Comparison of ENCODE assay signal across 23 mouse cellular contexts in genomic region chr1:191323381-191323780, GRCm38 (mm10).
"Had no signal": no experiment of that assay in that cellular context is flagged by ENCODE, and none has a peak within 500 bp of the region (broad histone marks: within the 10 kb centered on the region; RNA-seq: fewer than 3 reads in every experiment).

No protein-coding gene starts in this region.

- ATAC-seq: hindbrain, embryonic 16.5 days; inflammation-experienced regulatory T-cells, adult 6 months; intestine, embryonic 15.5 days; intestine, postnatal 0 days had no signal

- H3K27me3 ChIP-seq: heart, embryonic 13.5 days; heart, embryonic 15.5 days; hindbrain, embryonic 12.5 days; intestine, embryonic 15.5 days; limb, embryonic 12.5 days had no signal

- H3K36me3 ChIP-seq: heart, embryonic 15.5 days; intestine, embryonic 15.5 days had no signal

- H3K27ac ChIP-seq: heart, adult 2 months; heart, embryonic 13.5 days; heart, embryonic 15.5 days; hindbrain, embryonic 12.5 days; hindbrain, embryonic 14.5 days; intestine, embryonic 15.5 days; layer of hippocampus, adult 2 months; left cerebral cortex, adult 2 months; limb, embryonic 10.5 days; limb, embryonic 12.5 days had no signal

- DNase-seq: gastrocnemius, postnatal 14 days; gastrocnemius, postnatal 36 days; heart, adult 11 months; heart, adult 2 months; heart, postnatal 14 days; heart, postnatal 36 days; kidney, adult 18-20 months; kidney, adult 8-10 months; kidney, postnatal 10 days; kidney, postnatal 4 days; liver had no signal

- H3K4me3 ChIP-seq: heart, adult 2 months; heart, embryonic 13.5 days; heart, embryonic 15.5 days; hindbrain, embryonic 12.5 days; intestine, embryonic 15.5 days; layer of hippocampus, adult 2 months; left cerebral cortex, adult 2 months; limb, embryonic 10.5 days; limb, embryonic 12.5 days had no signal

- H3K9me3 ChIP-seq: heart, embryonic 13.5 days; heart, embryonic 15.5 days; hindbrain, embryonic 12.5 days; intestine, embryonic 15.5 days; limb, embryonic 10.5 days; limb, embryonic 12.5 days had no signal
